Mouse (Mus musculus) heart, postnatal 36 days (tissue): ENCODE results near the gene Ppp5c. TPM values are rescaled to one million over a fixed set of nuclear protein-coding genes. Genes with fewer than 3 reads are reported as not detected.

Source experiments
- DNase-seq, 2 experiments: peaks; one replicate each; pipeline ENCODE4 v3.0.0; 2021 to 2022
- intact Hi-C: fragments of 180-260 bp; cut with DNase I; formaldehyde crosslinking; loops from one replicate; pipeline ENCODE4 v1.15.1; 2025
- total RNA-seq, 2 experiments: library from RNA; stranded (reverse); gene quantifications; 2 replicates each; pipeline ENCODE4 v1.2.3; 2021

Gene Ppp5c
- total RNA-seq, 2 experiments from 2014 or later = 107 to 109 TPM

- intact Hi-C loops = loop anchor here (2.0 kb wide), 1 partner anchor 27 kb away; no protein-coding TSS in a partner anchor
- DNase-seq = no peak
Measured at GRCm38 (mm10) chr7:17055287-17055946, 27.7 kb upstream of the Ppp5c start.

- DNase-seq = no peak
- intact Hi-C loops = loop anchor here (2.0 kb wide), 1 partner anchor 26 kb away; no protein-coding TSS in a partner anchor
Measured at GRCm38 (mm10) chr7:17054325-17054989, 26.7 kb upstream of the Ppp5c start.

GRCm38 (mm10) chr7:17050933-17051594 is 23.3 kb upstream of the Ppp5c start:
- peak; percentile 73 to 75 for DNase-seq

GRCm38 (mm10) chr7:17050491-17050890 is 22.8 kb upstream of the Ppp5c start:
- no peak for DNase-seq

More at GRCm38 (mm10) chr7:17050933-17051594, 23.3 kb upstream of the Ppp5c start:
- intact Hi-C loops = loop anchor here (1.0 to 2.0 kb wide), 2 partner anchors 15 to 48 kb away; no protein-coding TSS in a partner anchor

GRCm38 (mm10) chr7:17048431-17049190 is 20.9 kb upstream of the Ppp5c start:
- intact Hi-C loops = no loop called here
- DNase-seq = no peak

More at GRCm38 (mm10) chr7:17050491-17050890, 22.8 kb upstream of the Ppp5c start:
- intact Hi-C loops = loop anchor here (2.0 kb wide), 1 partner anchor 48 kb away; no protein-coding TSS in a partner anchor

GRCm38 (mm10) chr7:17047041-17047682 is 19.4 kb upstream of the Ppp5c start:
- intact Hi-C loops = no loop called here
- DNase-seq = no peak

- intact Hi-C loops = no loop called here
Measured at GRCm38 (mm10) chr7:17045743-17046142, 18.0 kb upstream of the Ppp5c start.

GRCm38 (mm10) chr7:17039373-17039772 is 11.6 kb upstream of the Ppp5c start:
- intact Hi-C loops = no loop called here
- no peak for DNase-seq

More at GRCm38 (mm10) chr7:17045743-17046142, 18.0 kb upstream of the Ppp5c start:
- DNase-seq = no peak

GRCm38 (mm10) chr7:17038018-17038695 is 10.4 kb upstream of the Ppp5c start:
- intact Hi-C loops = no loop called here
- no peak for DNase-seq

GRCm38 (mm10) chr7:17030239-17030638 is 2.5 kb upstream of the Ppp5c start:
- intact Hi-C loops = no loop called here
- no peak for DNase-seq

- intact Hi-C loops = loop anchor here (2.0 kb wide), 1 partner anchor 26 kb away; no protein-coding TSS in a partner anchor
- no peak for DNase-seq
Measured at GRCm38 (mm10) chr7:17028923-17029322, 1.2 kb upstream of the Ppp5c start.

GRCm38 (mm10) chr7:17026710-17027587 is 775 bp downstream of the Ppp5c start:
- intact Hi-C loops = no loop called here
- no peak for DNase-seq

GRCm38 (mm10) chr7:17025896-17026622 is 1.7 kb downstream of the Ppp5c start:
- intact Hi-C loops = no loop called here
- DNase-seq = no peak

- intact Hi-C loops = no loop called here
- DNase-seq = no peak
Measured at GRCm38 (mm10) chr7:17025505-17025894, 2.2 kb downstream of the Ppp5c start.

GRCm38 (mm10) chr7:17024814-17025504 is 2.8 kb downstream of the Ppp5c start:
- intact Hi-C loops = no loop called here
- DNase-seq = peak in 1 of 2 experiments; percentile 41

GRCm38 (mm10) chr7:17024141-17024540 is 3.6 kb downstream of the Ppp5c start:
- intact Hi-C loops = no loop called here

GRCm38 (mm10) chr7:17023701-17024100 is 4.0 kb downstream of the Ppp5c start:
- intact Hi-C loops = no loop called here
- no peak for DNase-seq

More at GRCm38 (mm10) chr7:17024141-17024540, 3.6 kb downstream of the Ppp5c start:
- DNase-seq = peak; percentile 47 to 50
